Mouse (Mus musculus): ENCODE results near the gene Anapc11. TPM values are rescaled to one million over a fixed set of nuclear protein-coding genes. Genes with fewer than 3 reads are reported as not detected.
"Not testable (repeated sequence)": the region's sequence is repeated elsewhere in the genome, so short reads cannot be mapped to it uniquely, and the experiment has no call there.

Gene Anapc11
- polyA plus RNA-seq, 1 experiment, result 254 TPM

GRCm38 (mm10) chr11:120552736-120553135 is 45.5 kb upstream of the Anapc11 start:
- TF ChIP-seq FOSL1 (IDR thresholded peaks at IDR 0.05; ENCODE audit: insufficient read depth, low read length, poor library complexity, severe bottlenecking) (no peak), MYOD1 (IDR thresholded peaks at IDR 0.05; ENCODE audit: control insufficient read depth, insufficient read length, low read depth) (no peak), CTCF (IDR thresholded peaks at IDR 0.05; ENCODE audit: control insufficient read depth, insufficient read depth, insufficient read length) (no peak), MYOG (IDR thresholded peaks at IDR 0.05; ENCODE audit: control insufficient read depth, extremely low read depth, insufficient read length) (no peak), MAX (IDR thresholded peaks at IDR 0.05) (no peak), CEBPB (IDR thresholded peaks at IDR 0.05; ENCODE audit: low read depth) (no peak), USF1 (IDR thresholded peaks at IDR 0.05; ENCODE audit: low read depth) (no peak)
- Histone ChIP-seq H3K27me3 (ENCODE audit: control insufficient read depth, insufficient read depth, insufficient read length) (no peaks in the 10 kb centered on the region), H3K79me3 (ENCODE audit: low read depth) (peaks cover 1% of the 10 kb centered on the region), H3ac (ENCODE audit: control insufficient read depth, insufficient read length, low read depth) (no peak overlapping the region), H3K36me3 (ENCODE audit: control insufficient read depth, insufficient read depth) (no peaks in the 10 kb centered on the region), H3K79me2 (ENCODE audit: control insufficient read depth, insufficient read depth) (peaks cover 21% of the 10 kb centered on the region), H3K4me3 (ENCODE audit: insufficient read depth, poor library complexity, severe bottlenecking) (no peak overlapping the region)

- Histone ChIP-seq H3ac (ENCODE audit: control insufficient read depth, insufficient read length, low read depth) (no peak overlapping the region), H3K27me3 (ENCODE audit: control insufficient read depth, insufficient read depth, insufficient read length) (no peaks in the 10 kb centered on the region), H3K79me3 (ENCODE audit: low read depth) (no peaks in the 10 kb centered on the region), H3K36me3 (ENCODE audit: control insufficient read depth, insufficient read depth) (peaks cover 8% of the 10 kb centered on the region), H3K4me3 (ENCODE audit: insufficient read depth, poor library complexity, severe bottlenecking) (no peak overlapping the region), H3K79me2 (ENCODE audit: control insufficient read depth, insufficient read depth) (peaks cover 6% of the 10 kb centered on the region)
- TF ChIP-seq CTCF (IDR thresholded peaks at IDR 0.05; ENCODE audit: control insufficient read depth, insufficient read depth, insufficient read length) (no peak), FOSL1 (IDR thresholded peaks at IDR 0.05; ENCODE audit: insufficient read depth, low read length, poor library complexity, severe bottlenecking) (peak; percentile 4), MYOG (IDR thresholded peaks at IDR 0.05; ENCODE audit: control insufficient read depth, extremely low read depth, insufficient read length) (no peak), CEBPB (IDR thresholded peaks at IDR 0.05; ENCODE audit: low read depth) (peak; percentile 92), USF1 (IDR thresholded peaks at IDR 0.05; ENCODE audit: low read depth) (peak; percentile 59), MYOD1 (IDR thresholded peaks at IDR 0.05; ENCODE audit: control insufficient read depth, insufficient read length, low read depth) (peak; percentile 67), MAX (IDR thresholded peaks at IDR 0.05) (peak; percentile 71)
Measured at GRCm38 (mm10) chr11:120554834-120555233, 43.4 kb upstream of the Anapc11 start.

- no peaks in the 10 kb centered on the region for H3K79me3 ChIP-seq (ENCODE audit: low read depth)
- H3K27me3 ChIP-seq (ENCODE audit: control insufficient read depth, insufficient read depth, insufficient read length), result no peaks in the 10 kb centered on the region
- H3K79me2 ChIP-seq (ENCODE audit: control insufficient read depth, insufficient read depth), result peaks cover 1% of the 10 kb centered on the region
- H3K4me3 ChIP-seq (ENCODE audit: insufficient read depth, poor library complexity, severe bottlenecking), result no peak overlapping the region
- TF ChIP-seq MYOD1 (IDR thresholded peaks at IDR 0.05; ENCODE audit: control insufficient read depth, insufficient read length, low read depth), result peak; percentile 46
- TF ChIP-seq MYOG (IDR thresholded peaks at IDR 0.05; ENCODE audit: control insufficient read depth, extremely low read depth, insufficient read length), result no peak
- no peak overlapping the region for H3ac ChIP-seq (ENCODE audit: control insufficient read depth, insufficient read length, low read depth)
- peaks cover 12% of the 10 kb centered on the region for H3K36me3 ChIP-seq (ENCODE audit: control insufficient read depth, insufficient read depth)
Measured at GRCm38 (mm10) chr11:120555260-120555659, 43.0 kb upstream of the Anapc11 start.

- not testable (repeated sequence) for H3K27me3 ChIP-seq (ENCODE audit: control insufficient read depth, insufficient read depth, insufficient read length); H3K4me3 ChIP-seq (ENCODE audit: insufficient read depth, poor library complexity, severe bottlenecking); H3K79me3 ChIP-seq (ENCODE audit: low read depth); H3ac ChIP-seq (ENCODE audit: control insufficient read depth, insufficient read length, low read depth); H3K79me2 ChIP-seq (ENCODE audit: control insufficient read depth, insufficient read depth)
- peaks cover 48% of the 10 kb centered on the region for H3K36me3 ChIP-seq (ENCODE audit: control insufficient read depth, insufficient read depth)
Measured at GRCm38 (mm10) chr11:120558843-120559242, 39.4 kb upstream of the Anapc11 start.

- TF ChIP-seq MAX (IDR thresholded peaks at IDR 0.05) (no peak), FOSL1 (IDR thresholded peaks at IDR 0.05; ENCODE audit: insufficient read depth, low read length, poor library complexity, severe bottlenecking) (no peak), CEBPB (IDR thresholded peaks at IDR 0.05; ENCODE audit: low read depth) (no peak), MYOG (IDR thresholded peaks at IDR 0.05; ENCODE audit: control insufficient read depth, extremely low read depth, insufficient read length) (no peak), MYOD1 (IDR thresholded peaks at IDR 0.05; ENCODE audit: control insufficient read depth, insufficient read length, low read depth) (no peak), USF1 (IDR thresholded peaks at IDR 0.05; ENCODE audit: low read depth) (no peak), CTCF (IDR thresholded peaks at IDR 0.05; ENCODE audit: control insufficient read depth, insufficient read depth, insufficient read length) (no peak)
- no peaks in the 10 kb centered on the region for H3K27me3 ChIP-seq (ENCODE audit: control insufficient read depth, insufficient read depth, insufficient read length)
- H3K79me3 ChIP-seq (ENCODE audit: low read depth), result peaks cover 4% of the 10 kb centered on the region
- no peak overlapping the region for H3ac ChIP-seq (ENCODE audit: control insufficient read depth, insufficient read length, low read depth)
- H3K4me3 ChIP-seq (ENCODE audit: insufficient read depth, poor library complexity, severe bottlenecking), result no peak overlapping the region
- H3K36me3 ChIP-seq (ENCODE audit: control insufficient read depth, insufficient read depth), result peaks cover 71% of the 10 kb centered on the region
- H3K79me2 ChIP-seq (ENCODE audit: control insufficient read depth, insufficient read depth), result peaks cover 19% of the 10 kb centered on the region
Measured at GRCm38 (mm10) chr11:120560952-120561728, 37.1 kb upstream of the Anapc11 start.

- no peak overlapping the region for H3K4me3 ChIP-seq (ENCODE audit: insufficient read depth, poor library complexity, severe bottlenecking)
- peaks cover 7% of the 10 kb centered on the region for H3K79me3 ChIP-seq (ENCODE audit: low read depth)
- H3K27me3 ChIP-seq (ENCODE audit: control insufficient read depth, insufficient read depth, insufficient read length), result no peaks in the 10 kb centered on the region
- H3K79me2 ChIP-seq (ENCODE audit: control insufficient read depth, insufficient read depth), result peaks cover 37% of the 10 kb centered on the region
- H3ac ChIP-seq (ENCODE audit: control insufficient read depth, insufficient read length, low read depth), result no peak overlapping the region
- TF ChIP-seq MYOD1 (IDR thresholded peaks at IDR 0.05; ENCODE audit: control insufficient read depth, insufficient read length, low read depth), result no peak
- TF ChIP-seq CTCF (IDR thresholded peaks at IDR 0.05; ENCODE audit: control insufficient read depth, insufficient read depth, insufficient read length), result no peak
- TF ChIP-seq USF1 (IDR thresholded peaks at IDR 0.05; ENCODE audit: low read depth), result no peak
- no peak for TF ChIP-seq CEBPB (IDR thresholded peaks at IDR 0.05; ENCODE audit: low read depth)
- TF ChIP-seq MAX (IDR thresholded peaks at IDR 0.05), result no peak
- no peak for TF ChIP-seq MYOG (IDR thresholded peaks at IDR 0.05; ENCODE audit: control insufficient read depth, extremely low read depth, insufficient read length)
- no peak for TF ChIP-seq FOSL1 (IDR thresholded peaks at IDR 0.05; ENCODE audit: insufficient read depth, low read length, poor library complexity, severe bottlenecking)
- H3K36me3 ChIP-seq (ENCODE audit: control insufficient read depth, insufficient read depth), result peaks cover 89% of the 10 kb centered on the region
Measured at GRCm38 (mm10) chr11:120562949-120563348, 35.3 kb upstream of the Anapc11 start.

All from C2C12 (cell line).